ENCODE assay signal across 13 mouse cellular contexts in genomic region chr4:5590531-5590930, GRCm38 (mm10).
"Had no signal": no experiment of that assay in that cellular context is flagged by ENCODE, and none has a peak within 500 bp of the region (broad histone marks: within the 10 kb centered on the region; RNA-seq: fewer than 3 reads in every experiment).

No protein-coding gene starts in this region.

- ATAC-seq: liver, embryonic 12.5 days; midbrain, embryonic 13.5 days had no signal

- H3K27me3 ChIP-seq: limb, embryonic 15.5 days; liver, embryonic 12.5 days; lung, embryonic 15.5 days; midbrain, embryonic 13.5 days; neural tube, embryonic 15.5 days had no signal

- H3K9ac ChIP-seq: limb, embryonic 15.5 days; liver, embryonic 12.5 days; lung, embryonic 15.5 days; midbrain, embryonic 13.5 days; neural tube, embryonic 15.5 days had no signal

- DNase-seq: kidney, adult 9 months; kidney, postnatal 36 days; left cerebral cortex, postnatal 4 days; right cerebral cortex, adult 18-20 months; thymus, postnatal 36 days had no signal

- H3K4me2 ChIP-seq: limb, embryonic 15.5 days; liver, embryonic 12.5 days; lung, embryonic 15.5 days; midbrain, embryonic 13.5 days; neural tube, embryonic 15.5 days had no signal

- H3K4me1 ChIP-seq: limb, embryonic 15.5 days; liver, embryonic 12.5 days; lung, embryonic 15.5 days; midbrain, embryonic 13.5 days; neural tube, embryonic 15.5 days had no signal

- H3K36me3 ChIP-seq: limb, embryonic 15.5 days; liver, embryonic 12.5 days; lung, embryonic 15.5 days; midbrain, embryonic 13.5 days; neural tube, embryonic 15.5 days had no signal

- H3K9me3 ChIP-seq: limb, embryonic 15.5 days; liver, embryonic 12.5 days; lung, embryonic 15.5 days; midbrain, embryonic 13.5 days; neural tube, embryonic 15.5 days had no signal

- H3K4me3 ChIP-seq: layer of hippocampus, adult 2 months; limb, embryonic 15.5 days; liver, embryonic 12.5 days; lung, embryonic 15.5 days; midbrain, embryonic 13.5 days; myocyte; neural tube, embryonic 15.5 days had no signal

- H3K27ac ChIP-seq: kidney, postnatal 0 days; layer of hippocampus, adult 2 months; limb, embryonic 15.5 days; liver, embryonic 12.5 days; lung, embryonic 15.5 days; midbrain, embryonic 13.5 days; neural tube, embryonic 15.5 days had no signal
